Mouse (Mus musculus) myocyte (in vitro differentiated cells): ENCODE measurements around the gene Slc12a8.

ENCODE experiments used
- CEBPB ChIP-seq: IDR thresholded peaks from 2 replicates; pipeline ENCODE4 v1.6.1; 2011; ENCODE audit warnings: mild to moderate bottlenecking, moderate library complexity; ENCODE audit not compliant: poor library complexity, insufficient read depth, severe bottlenecking
- MYOD1 ChIP-seq, 3 experiments: IDR thresholded peaks; one replicate each; pipeline ENCODE4 v1.6.1; 2011; ENCODE audit warnings: control low read depth in 2 of 3, low read depth in 2 of 3, mild to moderate bottlenecking in 2 of 3, moderate library complexity in 1 of 3; ENCODE audit not compliant: insufficient read length in 2 of 3, control insufficient read depth in 1 of 3
- POLR2A ChIP-seq: IDR thresholded peaks from one replicate; pipeline ENCODE4 v1.6.1; 2011; ENCODE audit warnings: low read depth, mild to moderate bottlenecking, control low read depth, moderate library complexity; ENCODE audit not compliant: insufficient read length

DNA sequence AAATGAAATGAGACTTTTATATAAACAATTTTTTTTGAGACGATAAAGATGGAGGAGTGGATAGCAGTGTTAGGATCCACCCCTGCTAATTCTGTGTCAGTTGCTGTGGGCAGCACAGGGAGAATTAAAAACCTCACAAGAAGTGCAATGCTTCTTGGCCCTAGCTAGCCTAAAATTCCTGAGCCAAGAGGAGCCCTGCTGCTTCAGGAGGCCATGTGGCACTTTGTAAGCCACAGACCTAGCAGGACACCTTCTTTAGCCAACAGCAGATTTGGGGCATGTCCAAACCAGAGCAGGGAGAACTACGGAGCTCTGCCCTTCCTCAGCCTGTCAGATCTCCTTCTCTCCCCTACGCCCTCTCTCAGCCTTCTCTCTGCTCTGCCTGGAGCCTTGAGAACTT, 153.2 kb downstream of the Slc12a8 start:
- TF ChIP-seq POLR2A (no peak), CEBPB (no peak), MYOD1 (IDR thresholded peaks at IDR 0.05; ENCODE audit: control insufficient read depth in 1 of 3, insufficient read length in 2 of 3, low read depth in 2 of 3) (no peak)
